Mouse (Mus musculus): ENCODE results near the gene Nrxn3.

Nrxn3 gene

DNA sequence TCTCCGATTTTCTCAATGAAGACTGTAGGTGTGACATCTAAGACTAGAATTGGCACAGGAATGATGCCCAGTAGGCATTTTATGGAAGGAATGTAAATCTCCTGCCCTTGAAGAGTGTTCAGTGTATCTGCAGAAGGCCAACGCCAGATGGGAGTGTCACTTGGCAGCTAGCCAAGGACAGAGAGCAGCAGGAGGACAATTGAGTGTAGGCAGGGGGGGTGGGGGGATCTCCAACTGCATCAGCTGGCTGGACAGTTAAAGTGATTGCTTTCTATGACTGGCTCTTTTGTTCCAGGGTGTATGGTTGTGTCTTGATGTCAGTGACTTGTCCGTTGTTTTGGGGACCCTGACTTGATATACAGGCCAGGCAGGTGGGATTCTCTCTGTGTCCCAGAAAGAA is 326.6 kb downstream of the Nrxn3 start:
- in situ Hi-C loops (cut with MseI, MboI) = no loop called here

DNA sequence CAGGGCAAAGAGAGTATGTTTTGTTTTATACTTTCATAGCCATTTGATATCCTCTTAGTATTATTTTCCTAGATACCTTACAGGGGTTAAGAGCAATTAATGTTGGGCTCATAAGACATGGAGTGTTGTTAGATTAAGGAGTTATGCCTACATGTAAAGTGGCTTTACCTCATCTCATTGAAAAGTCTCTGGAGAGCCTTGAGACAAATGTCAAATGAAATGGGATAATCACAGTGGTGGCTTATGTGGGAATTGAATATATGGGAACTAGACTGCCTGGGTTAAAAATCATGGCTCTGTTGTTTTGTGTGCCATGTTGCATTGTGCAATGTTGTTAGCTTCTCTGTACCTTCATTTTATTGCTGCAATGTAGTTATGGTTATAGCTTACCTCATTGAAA is 327.0 kb downstream of the Nrxn3 start:
- in situ Hi-C loops (cut with MseI, MboI) = no loop called here

DNA sequence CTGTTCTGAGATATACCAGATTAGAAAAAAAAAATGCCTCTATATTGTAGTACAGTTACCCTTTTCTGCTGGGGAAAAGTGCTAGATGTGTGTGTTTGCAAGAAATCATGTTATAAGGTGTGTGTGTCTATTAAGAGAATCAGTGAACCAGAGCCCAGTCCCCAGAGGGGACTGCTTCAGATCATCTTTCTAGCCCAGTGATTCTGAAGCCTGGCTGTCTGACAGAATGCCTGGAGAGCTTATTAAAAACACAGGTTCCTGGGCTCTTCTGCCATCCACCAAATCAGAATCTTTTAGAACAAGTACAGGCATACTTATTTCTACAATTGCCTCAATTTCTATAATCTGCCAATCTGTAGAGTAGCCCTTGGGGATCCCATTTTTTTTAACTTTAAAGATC is 349.8 kb downstream of the Nrxn3 start:
- in situ Hi-C loops (cut with MseI, MboI) = no loop called here

DNA sequence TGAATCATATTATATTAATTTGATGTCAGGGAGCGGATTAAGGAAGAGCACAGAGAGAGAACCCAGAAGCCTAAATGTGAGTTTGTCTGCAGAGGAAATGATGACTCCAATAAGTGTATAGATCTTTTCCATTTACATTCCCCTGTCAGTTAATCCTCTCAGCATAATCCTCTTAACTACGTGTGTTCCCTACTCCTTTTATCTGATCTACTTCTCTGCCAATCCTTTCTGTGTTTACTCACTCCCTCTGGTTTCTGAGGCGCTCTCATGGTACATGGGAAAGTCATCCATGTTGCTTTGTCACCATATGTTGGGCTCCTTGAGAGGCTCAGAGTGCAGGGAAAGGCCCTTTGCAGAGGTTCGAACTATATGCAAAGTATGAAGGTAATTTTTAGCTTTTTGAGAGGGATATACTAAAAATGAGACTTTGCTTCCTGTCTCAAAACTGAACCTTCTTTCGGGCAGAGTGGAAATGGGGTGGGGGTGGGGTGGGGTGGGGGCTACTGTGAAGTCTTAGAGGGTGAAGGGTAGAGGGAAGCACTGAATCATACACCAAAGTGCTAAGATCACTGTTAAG is 350.6 kb downstream of the Nrxn3 start:
- in situ Hi-C loops (cut with MseI, MboI) = no loop called here

DNA sequence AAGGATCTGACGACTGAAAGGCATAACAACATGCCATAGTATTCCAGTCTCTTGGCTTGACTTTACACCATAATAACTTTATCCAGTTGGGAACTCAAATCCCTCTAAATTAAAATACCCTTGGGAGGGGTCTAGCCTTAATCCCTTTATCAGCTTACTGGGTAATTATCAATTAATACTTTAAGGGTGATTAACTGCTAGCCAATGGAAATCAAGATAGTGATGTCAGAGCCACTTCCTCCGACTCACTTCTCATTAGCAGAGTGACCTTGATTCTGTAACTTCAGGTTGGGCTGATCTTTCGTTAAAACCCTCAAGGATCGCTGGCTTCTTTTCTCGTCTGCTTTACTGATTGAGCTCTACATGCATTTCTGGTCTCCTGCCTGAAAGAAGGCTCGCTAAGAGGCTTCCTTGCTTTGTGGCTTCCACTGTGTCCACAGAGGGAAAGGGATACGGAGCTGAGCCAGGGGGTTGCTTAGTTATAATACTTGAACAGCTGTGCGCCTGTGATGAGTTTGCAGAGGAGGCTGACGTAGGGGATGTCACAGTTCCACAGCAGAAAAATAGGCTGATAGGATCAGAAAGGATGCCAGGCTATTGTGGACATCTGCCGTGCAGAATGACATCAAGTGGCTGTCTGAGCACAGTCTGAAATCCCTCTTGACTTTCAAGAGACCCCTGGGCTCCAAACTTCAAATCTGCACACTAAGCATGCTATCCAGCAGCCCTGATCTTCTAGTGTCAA is 352.0 kb downstream of the Nrxn3 start:
- in situ Hi-C loops (cut with MseI, MboI) = no loop called here

DNA sequence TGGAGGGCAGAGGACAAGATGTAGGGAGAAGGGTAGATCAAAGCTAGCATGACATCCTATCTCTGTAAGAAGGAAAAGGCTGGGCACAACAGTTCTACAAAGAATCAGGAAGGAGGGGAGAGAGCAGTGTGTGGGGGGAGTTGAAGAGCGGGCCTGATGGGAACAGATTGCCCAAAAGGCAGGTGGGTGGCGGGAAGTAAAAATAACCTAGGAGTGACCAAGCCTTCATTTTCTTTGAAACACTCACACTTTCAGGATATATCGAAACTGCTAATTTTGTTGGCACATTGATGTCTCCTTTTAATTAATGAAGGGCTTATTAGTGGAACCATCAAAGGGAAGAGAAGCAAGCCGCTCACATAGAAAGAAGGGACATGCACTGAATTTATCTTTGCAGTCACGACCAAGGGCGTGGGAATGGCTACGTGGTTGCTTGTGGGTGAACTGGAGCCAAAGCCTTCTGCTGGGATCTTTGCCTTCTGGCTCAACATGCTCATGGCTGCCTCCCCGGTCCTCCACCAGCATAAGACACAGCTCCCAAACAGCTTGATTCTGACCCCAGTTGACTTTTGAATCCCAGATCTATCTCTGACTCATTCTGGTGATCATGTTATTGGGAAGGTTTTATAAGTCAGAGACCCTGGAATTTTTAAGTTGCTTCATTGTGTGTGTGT is 371.3 kb downstream of the Nrxn3 start:
- in situ Hi-C loops (cut with MseI, MboI) = no loop called here

DNA sequence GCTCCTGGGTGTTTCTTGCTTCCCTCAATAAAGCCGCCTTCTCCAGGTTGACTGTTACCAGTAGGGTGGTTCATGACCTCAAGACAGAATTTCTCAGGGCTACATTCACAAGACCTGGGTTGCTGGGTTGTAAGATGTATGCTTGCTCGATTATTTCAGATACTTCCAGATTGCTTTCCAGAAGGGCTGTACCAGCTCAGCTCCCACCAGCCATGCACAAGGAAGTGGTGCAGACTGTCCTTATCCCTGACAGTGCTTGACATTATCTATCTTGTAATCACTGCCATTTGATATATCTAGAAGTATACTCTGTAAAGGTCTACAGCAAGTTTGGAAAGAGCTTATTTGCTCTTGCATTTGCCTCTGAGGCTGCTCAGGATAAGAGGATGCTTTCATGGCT is 374.9 kb downstream of the Nrxn3 start:
- in situ Hi-C loops (cut with MseI, MboI) = no loop called here

DNA sequence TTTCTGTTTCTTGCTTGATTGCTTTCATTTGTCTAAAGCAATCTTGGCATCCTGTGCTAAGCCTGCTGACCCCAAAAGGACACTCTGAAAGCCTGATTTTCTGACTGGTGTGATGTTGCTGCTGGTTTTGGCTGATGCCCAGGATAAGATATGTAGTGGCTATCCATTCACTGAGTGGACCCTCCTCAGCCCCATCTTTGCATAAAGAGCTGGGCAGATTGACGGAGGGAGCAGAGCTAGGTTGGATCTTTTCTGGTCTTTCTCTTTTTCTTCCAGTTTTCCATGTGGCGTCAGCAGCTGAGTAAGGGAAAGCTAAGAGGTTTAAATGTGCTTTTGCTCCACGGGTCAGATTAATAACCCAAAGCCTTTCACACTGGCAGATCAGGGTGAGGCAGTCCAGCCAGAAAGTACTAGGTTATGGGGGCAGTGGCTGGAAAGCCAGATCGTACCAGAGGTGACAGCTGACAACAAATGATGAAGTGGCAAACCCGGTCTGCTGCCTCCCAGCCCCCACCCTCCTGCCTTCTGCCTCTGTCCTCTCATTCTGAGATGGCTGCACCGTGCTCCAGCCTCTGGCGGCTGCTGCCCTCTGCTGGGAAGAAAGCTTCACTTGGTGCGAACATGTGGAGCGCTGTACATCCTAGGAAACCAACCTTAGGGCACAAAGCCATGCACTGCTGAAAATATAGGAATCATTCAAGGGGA is 383.5 kb downstream of the Nrxn3 start:
- in situ Hi-C loops (cut with MseI, MboI) = no loop called here

DNA sequence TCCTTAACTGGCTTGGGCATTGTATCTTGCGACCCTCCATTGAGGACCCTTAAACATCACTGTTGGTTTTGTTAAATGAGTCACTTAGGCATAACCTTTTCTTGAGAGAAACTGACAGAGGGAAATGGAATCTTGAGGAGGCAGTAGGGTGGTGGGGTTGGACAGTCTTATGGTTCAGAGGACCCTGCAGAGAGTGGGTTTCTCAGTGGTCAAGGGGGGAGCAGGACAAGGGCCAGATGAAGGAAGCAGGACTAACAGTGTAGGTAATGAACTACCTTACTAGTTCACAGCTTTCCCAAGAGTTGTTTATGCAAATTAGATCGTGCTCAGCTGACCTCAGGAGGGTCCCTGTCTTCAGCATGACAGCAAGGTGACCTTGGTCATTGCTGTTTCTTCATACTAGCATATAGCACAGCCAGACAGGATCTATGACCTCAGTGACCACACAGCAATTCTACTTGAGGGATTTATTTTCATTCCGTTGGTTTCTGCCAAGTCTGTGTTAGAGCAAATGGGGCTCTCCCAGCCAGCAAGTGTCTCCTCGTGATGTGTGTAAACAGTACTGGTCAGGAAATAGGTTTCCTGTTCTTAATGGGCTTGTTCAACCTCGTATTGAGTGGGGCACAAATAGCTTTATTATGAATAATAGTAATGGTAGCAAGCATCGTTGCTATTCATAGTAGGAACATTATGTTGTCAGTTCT is 384.4 kb downstream of the Nrxn3 start:
- in situ Hi-C loops (cut with MseI, MboI) = no loop called here

DNA sequence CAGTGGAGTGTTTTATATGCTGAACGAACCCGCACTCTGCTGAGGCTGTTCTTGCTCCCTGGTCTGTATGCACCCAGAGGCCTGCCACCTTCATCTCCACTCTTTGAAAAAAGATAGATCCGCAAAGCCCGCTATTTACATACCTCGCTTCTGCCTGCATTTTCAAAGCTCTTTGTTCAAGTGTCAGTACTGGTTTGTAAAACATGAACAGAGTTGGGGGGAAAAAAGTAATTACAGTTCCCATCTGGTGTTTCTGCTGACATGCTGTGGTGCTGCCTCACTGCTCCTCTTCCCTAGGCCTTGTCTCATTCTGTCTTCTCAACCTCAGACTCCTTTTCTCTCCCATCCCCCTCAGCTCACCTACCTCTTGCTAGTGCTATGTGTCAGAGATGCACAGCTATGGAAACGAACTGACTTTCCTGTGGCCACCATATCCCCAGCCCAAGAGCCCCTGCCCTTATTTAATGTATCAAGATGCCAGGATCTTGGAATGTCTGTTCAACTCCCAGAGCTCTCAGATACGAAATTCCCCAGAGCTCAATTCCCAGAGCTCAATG is 387.2 kb downstream of the Nrxn3 start:
- in situ Hi-C loops (cut with MseI, MboI) = no loop called here

DNA sequence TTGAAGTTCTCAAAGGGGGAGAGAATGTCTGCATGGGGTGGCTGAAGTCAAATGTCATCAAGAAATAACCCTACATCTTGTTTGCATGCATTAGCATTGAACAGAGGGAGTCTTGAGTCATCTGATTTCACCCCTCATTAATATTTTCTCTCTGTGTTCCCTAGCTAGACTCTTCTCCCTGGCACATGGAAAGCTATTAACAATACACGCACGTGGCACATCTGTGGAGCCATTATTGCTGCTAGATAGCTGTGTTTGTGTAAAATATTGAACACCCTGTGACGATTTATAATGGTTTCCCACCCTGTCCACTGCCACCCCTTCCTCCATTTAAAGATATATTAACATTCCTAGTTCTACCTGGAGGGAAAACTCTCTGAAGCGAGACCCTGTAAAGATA is 405.9 kb downstream of the Nrxn3 start:
- in situ Hi-C loops (cut with MseI, MboI) = no loop called here

DNA sequence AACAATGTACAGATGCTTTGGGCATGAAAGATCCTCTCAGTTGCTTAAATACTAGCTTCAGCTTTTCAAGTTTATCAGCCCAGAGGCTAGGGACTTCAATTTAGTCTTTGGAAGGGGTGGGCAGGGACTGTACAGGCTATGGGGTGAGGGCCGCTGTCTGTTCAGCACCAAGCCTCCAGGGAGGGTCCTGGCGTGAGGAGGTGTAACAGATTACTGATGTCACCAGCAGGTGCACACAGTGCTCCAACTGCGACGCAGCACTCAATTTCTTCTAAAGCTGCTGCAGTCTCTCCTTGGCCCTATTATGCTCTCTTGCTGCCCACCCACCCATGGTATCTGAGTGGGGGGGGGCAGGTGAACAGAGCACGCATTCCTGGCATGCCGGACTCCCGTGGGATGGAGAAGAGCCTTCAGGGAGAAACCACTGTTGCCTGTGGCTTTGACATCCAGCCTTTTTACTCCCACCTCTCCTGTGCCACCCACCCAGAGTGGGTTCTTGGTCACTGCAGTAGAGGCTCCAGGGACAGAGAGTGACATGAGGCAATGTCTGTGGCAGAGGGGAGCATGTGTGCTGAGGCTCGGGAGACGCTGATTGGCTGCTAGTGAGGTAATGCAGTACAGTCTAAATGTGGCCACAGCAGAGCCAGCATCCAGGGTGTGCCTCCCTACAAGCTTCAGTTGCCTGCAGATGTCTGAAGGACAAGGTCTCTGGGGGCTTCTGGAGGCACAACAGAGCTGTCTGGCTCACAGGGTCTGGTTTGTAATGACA is 406.6 kb downstream of the Nrxn3 start:
- in situ Hi-C loops (cut with MseI, MboI) = no loop called here

DNA sequence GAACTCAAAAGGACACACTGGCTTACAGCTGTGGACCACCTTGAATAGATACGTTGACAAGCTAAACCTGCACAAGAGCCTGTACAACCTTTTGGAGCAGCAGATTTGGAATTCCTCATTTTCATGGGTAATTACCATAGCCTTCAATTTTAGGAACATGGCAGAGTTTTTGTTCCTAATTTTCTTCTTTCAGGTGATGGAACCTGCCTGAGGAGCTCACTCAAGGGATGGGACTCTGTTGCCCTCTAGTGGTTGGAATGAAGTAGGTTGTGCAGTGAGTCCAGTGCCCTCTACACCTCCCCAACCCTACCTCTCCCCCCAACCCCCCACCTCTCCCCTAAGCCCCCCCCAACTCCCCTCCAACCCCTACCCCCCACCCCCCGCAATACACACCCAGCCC is 411.7 kb downstream of the Nrxn3 start:
- in situ Hi-C loops (cut with MseI, MboI) = no loop called here

DNA sequence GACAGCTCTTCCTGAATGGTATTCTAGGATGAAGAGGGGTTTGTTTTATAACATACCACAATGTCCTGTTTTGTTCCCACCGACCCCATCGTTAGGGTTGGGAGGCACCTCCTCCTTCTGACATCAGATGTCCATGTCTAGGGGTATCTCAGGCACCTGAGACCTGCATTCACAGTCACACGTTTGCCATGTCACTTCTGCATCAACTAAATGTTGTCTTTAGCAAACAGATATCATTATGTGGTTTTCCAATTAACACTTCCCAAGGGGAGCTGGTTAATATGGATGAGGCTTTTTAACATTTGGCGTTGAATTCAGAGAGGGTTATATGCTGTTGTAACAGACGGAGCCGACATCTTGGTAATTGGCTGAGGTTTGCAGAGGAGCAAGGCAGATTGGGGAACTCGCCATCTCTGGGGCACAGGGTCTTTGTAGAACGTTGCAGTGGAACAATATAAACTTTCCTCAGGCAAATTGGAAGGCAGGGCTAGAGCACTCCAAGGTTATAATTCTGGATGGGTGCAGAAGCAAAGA is 412.2 kb downstream of the Nrxn3 start:
- in situ Hi-C loops (cut with MseI, MboI) = no loop called here

DNA sequence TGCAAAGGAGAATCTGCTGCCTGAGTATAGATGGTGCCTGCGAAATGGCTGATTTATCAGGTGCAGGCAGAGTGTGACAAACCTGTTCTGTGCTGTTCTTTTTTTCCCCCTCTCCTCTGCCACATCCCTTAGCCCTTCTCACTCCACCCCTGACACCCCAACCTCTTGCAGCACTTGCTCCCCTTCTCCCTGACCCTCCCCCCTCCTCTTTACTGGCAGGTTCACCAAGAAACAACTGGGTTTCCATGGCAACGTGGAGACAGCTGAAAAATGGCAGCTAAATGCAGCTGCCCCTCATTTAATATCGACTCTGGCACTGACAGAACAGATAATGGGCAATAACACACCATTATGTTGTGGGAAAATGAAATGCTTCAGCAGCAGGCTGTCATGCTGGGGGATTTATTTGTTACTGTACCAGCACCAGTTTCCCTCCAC is 426.3 kb downstream of the Nrxn3 start:
- in situ Hi-C loops (cut with MseI, MboI) = no loop called here

DNA sequence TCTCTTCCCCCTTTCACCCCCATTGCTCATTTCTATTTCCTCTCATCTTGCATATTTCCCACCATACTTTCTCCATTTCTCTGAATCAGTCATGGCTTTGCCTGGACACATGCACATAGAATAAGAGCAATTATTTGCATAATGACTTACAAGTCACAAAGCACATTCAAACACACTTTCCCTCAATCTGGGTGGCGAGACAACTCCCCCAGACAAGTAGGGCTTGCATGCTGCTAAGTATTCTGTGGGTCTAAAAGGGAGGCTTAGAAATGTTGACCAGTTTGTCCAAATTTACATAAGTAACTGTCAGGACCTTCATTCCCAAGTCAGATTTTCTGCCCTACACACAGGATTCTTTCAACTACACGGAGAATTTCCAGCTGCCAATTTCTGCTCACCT is 426.8 kb downstream of the Nrxn3 start:
- in situ Hi-C loops (cut with MseI, MboI) = no loop called here

DNA sequence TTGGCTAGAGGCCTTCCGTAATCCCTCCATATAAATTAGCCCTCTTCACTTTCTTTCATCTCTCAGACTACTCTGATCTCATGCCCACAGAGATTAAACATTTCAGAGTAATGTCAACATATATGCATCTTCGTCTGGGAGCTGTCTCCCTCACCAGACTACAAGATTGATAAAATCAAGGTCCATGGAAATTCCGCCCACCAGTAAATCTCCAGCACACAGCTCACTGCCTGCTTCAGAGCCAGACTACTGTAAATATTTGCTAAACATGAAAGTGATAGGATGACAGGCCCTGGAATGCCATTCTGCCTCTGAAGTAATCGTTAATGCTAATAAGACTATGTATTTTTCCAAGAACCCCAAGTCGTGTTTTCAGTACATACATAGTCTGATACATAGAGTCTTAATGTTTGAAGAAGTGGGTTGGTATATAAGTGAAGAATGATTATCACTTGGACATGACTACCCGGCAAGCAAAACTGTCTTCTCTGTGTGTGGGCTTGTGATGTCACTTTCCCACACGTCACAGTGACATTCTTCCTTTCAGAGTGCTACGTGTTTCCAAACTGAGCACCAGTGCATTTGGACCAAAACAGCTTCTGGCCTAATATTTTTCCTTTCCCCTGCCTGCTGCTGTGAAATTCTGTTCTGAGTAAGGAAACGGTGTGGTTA is 433.5 kb downstream of the Nrxn3 start:
- in situ Hi-C loops (cut with MseI, MboI) = no loop called here

DNA sequence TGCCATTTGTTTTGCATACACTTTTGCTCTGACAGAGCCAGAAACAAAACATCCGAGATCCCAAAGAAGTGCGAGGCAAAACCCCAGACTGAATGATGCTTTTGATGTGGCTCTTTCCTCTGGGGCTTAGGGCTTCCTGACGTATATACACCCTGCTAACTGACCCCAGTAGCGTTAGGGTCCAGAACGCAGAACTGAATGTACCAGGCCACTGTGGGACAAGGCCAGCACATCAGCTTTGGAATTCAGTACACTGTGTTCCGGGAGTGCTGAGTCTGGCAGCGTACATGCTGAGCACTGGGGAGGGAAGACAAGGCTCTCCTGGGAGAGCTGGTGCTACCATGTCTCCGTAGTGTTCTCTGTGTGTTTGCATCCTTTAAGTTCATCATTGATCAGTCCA is 436.7 kb downstream of the Nrxn3 start:
- in situ Hi-C loops (cut with MseI, MboI) = no loop called here

DNA sequence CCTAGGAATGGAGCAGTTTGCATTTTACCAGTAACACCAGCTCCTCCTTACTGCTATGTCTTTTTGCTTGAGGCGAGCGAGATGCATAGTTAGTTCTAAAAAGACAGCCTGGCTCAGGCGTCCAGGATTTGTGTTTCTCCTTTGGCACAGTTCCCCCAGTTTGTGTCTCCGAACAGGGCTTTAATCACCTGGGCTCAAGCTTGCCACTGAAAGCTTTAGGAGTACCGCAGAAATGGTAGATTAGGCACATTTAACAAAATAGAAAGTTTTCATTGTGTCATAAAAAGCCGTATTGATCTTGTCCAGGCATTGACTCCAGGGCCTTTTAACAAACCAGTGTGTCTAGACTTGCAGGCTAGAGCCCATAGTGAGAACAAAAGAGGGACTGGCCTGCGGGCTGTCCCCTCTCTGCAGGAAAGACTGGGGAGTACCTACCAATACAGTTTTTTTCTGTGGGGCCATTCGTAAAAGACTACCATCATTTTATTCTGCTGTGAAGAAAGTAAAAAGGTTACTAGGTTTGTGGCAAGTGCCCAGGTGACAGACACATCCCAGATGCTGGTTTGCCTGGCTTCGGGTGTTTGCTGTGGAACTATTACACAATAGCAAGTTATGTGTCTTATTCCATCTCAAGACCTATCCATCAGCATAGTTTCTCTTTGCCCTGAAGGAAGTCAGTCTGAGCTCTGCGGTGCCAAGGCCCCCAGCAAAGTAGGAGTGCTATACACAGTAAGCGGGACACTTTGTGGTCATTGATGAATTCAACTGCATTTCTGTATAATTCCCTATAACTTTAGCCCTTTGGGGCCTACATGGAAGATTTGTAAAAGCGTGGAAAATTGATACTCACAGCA is 451.9 kb downstream of the Nrxn3 start:
- in situ Hi-C loops (cut with MseI, MboI) = no loop called here
